Mouse (Mus musculus) olfactory bulb, adult 2 months (tissue): Measurements from ENCODE around the gene Otub2.

Experiments
- CTCF ChIP-seq: fragments of 200-500 bp; IDR thresholded peaks from 2 replicates; pipeline ENCODE4 v1.5.1; 2012; ENCODE audit warnings: low read depth, mild to moderate bottlenecking, low read length, moderate library complexity; ENCODE audit not compliant: insufficient read depth
- POLR2A ChIP-seq: fragments of 200-500 bp; IDR thresholded peaks from 2 replicates; pipeline ENCODE4 v1.6.1; 2012; ENCODE audit warnings: mild to moderate bottlenecking, low read depth, low read length, moderate library complexity; ENCODE audit not compliant: insufficient read depth

GRCm38 (mm10) chr12:103395486-103396275 is 7.2 kb downstream of the Otub2 start:
- TF ChIP-seq CTCF (no peak), POLR2A (no peak)
